Mouse (Mus musculus) embryonic fibroblast, embryonic 13.5 days (primary cell): ENCODE measurements at regions not wholly inside any gene's neighbourhood (a gene's known extent, or its start where the extent isn't known, plus 50 kb on each side); places are given as distances from the start of the nearest gene placed in this dataset.
A peak's percentile ranks its signal among the peaks of the same experiment; 100 is the strongest.

Source experiments
- H3K27ac ChIP-seq: 2 replicates; pipeline ENCODE4 v1.5.1; 2012; ENCODE audit warnings: low read length, control low read depth, inconsistent platforms; ENCODE audit not compliant: insufficient read depth
- H3K4me1 ChIP-seq: 2 replicates; pipeline ENCODE4 v1.6.1; 2011; ENCODE audit warnings: low read length; ENCODE audit not compliant: control insufficient read depth, insufficient read depth
- H3K4me3 ChIP-seq: 2 replicates; pipeline ENCODE4 v1.5.1; 2011; ENCODE audit warnings: mild to moderate bottlenecking, control low read depth, low read length; ENCODE audit not compliant: insufficient read depth
- CTCF ChIP-seq: IDR thresholded peaks from 2 replicates; pipeline ENCODE4 v1.5.1; 2011; ENCODE audit warnings: mild to moderate bottlenecking, control low read depth, low read length, moderate library complexity, borderline replicate concordance; ENCODE audit not compliant: insufficient read depth
- POLR2A ChIP-seq: IDR thresholded peaks from 2 replicates; pipeline ENCODE4 v1.6.1; 2011; ENCODE audit warnings: low read depth, mild to moderate bottlenecking, control low read depth, low read length, moderate library complexity

DNA sequence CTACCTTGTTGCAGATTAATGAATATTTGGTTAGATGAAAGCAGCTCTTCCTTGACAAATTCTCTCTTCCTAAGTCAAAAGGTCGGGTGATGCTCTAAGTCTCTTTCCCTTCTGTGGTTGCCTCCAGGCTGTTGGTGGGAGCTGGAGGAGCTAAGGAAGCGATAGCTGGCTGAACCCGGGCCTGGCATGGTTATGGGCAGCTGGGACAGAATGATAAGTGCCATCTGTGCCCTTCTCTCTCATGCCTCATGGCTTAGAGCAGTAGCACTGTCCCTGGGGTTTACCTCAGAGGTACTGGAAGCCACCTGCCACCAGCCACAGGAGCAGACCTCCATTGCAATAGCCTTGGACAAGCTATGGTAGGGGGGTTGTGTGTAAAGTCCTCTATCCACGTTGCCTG is 228.8 kb upstream of the Gjb5 start:
- no peaks in the 10 kb centered on the region for H3K4me1 ChIP-seq
- H3K4me3 ChIP-seq: no peak overlapping the region
- H3K27ac ChIP-seq: no peak overlapping the region
- TF ChIP-seq POLR2A: no peak
- no peak for TF ChIP-seq CTCF

DNA sequence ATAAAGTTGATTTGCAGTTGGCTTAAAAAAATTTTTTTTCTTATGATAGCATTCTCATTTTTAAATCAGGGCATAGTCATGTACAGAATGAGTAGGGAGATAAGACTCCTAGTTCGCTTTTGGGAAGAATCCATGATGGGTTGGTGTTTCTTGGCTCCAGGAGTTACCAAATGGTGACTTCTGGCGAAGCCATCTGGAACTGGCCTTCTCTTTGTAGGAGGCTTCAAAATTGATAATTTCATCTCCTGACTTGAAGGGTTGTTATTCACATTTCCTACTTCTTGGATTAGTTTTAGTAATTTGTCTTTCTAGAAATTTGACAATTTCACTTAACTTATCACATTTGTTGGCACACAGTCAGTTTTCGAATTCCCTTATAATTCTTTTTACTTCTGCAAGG is 218.5 kb upstream of the Gjb5 start:
- TF ChIP-seq CTCF: no peak
- no peak for TF ChIP-seq POLR2A
- Histone ChIP-seq H3K4me3 (no peak overlapping the region), H3K4me1 (no peaks in the 10 kb centered on the region), H3K27ac (no peak overlapping the region)

DNA sequence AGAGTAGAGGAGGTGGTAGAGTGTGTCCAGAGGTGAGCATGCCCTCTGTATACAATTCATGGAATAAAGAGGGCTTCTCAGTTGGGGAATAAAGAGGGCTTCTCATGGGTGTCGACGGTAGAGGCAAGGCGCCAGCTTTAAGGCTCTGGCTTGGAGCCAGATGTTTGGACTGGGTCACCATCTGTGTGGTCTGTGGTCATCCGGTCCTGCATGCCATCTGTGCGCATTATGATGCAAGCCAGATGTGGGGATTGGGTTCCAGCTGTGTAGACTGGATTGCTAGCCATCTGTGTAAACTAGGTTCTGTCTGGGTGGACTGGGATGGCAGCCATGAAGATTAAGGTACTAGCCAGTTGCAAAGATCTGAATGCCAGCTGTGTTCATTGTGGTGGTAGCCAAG is 204.6 kb upstream of the Gjb5 start:
- Histone ChIP-seq H3K4me1 (no peaks in the 10 kb centered on the region), H3K4me3 (no peak overlapping the region), H3K27ac (no peak overlapping the region)
- TF ChIP-seq POLR2A (no peak), CTCF (no peak)

DNA sequence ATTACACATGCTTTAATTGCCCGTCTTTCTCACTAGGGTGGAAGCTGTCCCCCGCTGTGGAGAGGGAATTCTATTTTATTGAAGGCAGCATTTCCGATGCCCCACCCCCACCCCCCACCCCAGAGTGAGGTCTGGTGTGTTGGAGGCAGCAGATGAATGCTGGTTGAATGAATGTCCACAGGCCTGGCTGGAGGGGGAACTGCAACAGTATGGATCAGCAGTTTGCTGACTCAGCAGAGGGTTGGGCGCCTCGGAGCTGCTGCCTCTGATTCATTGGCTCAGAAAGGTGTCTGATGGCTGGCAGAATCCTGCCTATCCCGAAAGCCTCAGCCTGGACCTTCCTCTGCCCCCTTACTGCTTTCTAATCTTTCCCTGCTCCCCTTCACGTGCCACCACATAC is 200.6 kb upstream of the Gjb5 start:
- TF ChIP-seq CTCF (no peak), POLR2A (no peak)
- Histone ChIP-seq H3K4me1 (no peaks in the 10 kb centered on the region), H3K27ac (no peak overlapping the region), H3K4me3 (no peak overlapping the region)

DNA sequence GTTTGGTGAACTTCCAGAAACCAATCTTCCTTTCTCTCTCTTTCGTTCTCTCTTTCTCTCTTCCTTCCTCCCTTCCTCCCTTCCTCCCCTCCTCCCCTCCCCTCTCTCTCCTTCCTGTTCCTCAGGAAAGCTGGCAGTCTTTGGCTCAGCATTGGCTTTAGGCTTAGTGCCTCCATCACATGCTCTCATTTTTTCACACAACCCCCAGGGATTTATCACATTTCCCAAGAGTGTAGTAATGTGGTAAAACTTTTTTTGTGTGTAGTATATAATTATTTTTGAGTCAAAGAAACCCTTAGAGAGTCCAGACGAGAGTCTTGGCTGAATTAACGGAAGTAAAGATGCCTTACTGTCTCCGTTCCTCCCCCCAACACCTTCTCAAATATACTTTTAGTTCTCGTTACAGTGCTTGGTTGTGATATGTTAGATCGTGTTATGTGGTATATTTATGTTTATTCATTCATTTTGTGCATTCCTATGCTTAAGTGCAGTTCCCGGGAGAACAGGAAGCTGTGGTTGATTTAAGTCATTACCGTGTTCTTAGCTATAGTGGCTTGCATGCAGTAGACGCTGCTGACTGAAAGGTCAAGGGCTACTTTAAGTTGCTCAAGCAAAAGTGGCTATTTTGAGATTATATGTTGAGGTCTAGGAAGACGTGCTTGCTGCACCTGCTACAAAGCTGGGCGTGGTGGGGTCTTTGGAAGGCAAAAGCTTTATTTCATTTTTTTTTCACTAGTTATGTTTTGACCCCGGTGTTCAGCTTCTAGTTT is 194.7 kb upstream of the Gjb5 start:
- Histone ChIP-seq H3K4me3 (no peak overlapping the region), H3K4me1 (no peaks in the 10 kb centered on the region), H3K27ac (no peak overlapping the region)
- no peak for TF ChIP-seq POLR2A
- no peak for TF ChIP-seq CTCF

DNA sequence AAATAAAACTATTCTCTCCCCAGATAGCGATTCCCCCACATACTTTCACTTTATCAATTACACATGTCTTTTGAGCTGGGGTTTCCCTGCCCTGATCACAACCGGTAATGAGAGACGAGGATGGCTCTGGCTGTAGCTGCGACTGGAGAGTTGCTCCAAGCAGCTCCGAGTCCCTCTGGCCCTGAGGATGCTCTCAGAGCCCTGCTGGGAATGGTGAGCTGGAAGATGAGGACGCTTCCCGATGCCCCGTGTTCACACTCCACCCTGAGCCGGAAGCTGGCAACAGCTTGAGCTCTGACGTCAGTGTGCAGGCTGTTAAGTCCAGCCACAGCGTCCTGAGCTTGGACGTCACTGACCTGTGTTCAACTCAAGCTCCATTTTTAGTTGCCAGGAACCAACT is 191.6 kb upstream of the Gjb5 start:
- H3K27ac ChIP-seq: no peak overlapping the region
- H3K4me1 ChIP-seq: no peaks in the 10 kb centered on the region
- no peak for TF ChIP-seq POLR2A
- TF ChIP-seq CTCF: no peak
- peak overlapping the region; percentile 6; the same call in 1 of the 2 replicates for H3K4me3 ChIP-seq

DNA sequence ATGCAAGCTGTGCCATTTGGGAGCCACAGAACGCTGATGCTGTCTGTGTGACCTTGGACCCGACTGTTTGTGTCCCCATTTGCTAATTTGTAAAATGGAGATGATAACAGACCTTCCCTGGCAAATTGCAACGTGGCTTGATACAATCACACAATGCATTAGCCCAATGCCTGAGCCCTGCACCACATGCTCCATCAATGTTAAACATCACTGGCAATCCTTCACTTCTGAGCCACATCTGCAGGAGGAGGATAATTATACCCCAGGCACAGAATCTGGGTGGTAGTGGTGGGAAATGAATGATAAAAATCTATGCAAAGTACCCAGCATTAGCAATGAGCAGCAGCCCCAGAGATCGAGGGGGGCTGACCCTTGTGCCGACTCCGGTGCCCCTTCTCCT is 191.0 kb upstream of the Gjb5 start:
- no peak for TF ChIP-seq CTCF
- TF ChIP-seq POLR2A: no peak
- Histone ChIP-seq H3K27ac (no peak overlapping the region), H3K4me1 (no peaks in the 10 kb centered on the region), H3K4me3 (no peak overlapping the region)

DNA sequence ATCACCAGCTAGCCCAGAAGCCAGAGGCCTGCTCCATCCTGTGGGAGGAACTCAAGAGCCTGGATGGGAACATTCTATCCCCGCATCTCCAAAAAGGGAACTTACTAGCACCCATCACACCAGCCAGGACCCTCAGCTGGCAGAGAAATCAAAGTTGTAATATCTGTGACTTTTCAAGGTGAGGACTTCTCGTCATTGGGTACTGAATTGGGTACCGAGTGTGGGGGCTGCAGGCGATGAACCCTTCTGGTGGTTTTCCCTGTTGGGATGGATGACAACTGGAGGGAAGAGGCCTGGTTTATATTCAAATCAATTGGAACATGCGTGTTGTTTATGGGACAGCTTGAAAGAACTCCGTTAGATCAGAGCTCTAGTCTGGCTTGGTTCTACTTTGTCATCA is 187.1 kb upstream of the Gjb5 start:
- no peak overlapping the region for H3K27ac ChIP-seq
- no peaks in the 10 kb centered on the region for H3K4me1 ChIP-seq
- H3K4me3 ChIP-seq: no peak overlapping the region
- TF ChIP-seq POLR2A (no peak), CTCF (no peak)

DNA sequence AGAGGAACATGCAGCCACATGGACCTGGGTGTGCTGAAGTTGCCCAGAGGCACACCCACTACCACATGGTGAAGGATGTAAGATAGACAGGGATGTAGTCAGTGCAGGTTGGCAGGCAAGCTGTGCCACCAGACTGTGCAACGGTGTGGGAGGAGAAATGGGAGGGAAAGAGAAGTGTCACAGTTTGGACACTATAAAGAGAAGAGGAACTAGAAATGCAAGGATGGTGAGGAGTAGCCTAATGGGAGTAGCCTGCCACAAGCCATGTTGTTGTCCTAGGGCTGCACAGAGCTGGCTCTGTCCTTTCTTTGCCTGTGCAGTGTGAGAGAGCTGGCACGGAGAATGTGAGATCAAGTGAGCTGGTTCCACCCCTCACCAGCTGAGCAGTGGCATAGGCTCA is 185.3 kb upstream of the Gjb5 start:
- Histone ChIP-seq H3K4me1 (no peaks in the 10 kb centered on the region), H3K27ac (no peak overlapping the region)
- TF ChIP-seq CTCF (no peak), POLR2A (no peak)

DNA sequence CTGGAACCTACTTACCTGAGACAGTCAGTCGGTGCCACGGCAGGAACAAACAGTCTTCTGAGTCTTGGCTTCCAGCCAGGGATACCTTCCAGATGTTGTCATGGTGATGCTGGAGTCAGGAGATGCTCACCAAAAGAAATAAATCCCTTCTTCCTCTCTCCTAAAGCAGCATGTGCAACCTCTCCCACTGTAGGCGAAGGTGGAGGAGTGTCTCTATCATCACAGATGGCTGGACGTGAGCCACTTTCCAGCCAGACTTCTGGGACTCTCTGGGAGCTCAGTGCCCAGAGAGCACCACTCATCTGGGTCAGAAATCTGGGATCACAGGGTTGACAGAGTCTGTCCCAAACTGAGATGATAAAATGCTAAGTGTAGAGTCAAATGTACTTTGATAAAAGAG is 184.8 kb upstream of the Gjb5 start:
- no peak overlapping the region for H3K27ac ChIP-seq
- no peaks in the 10 kb centered on the region for H3K4me1 ChIP-seq
- no peak overlapping the region for H3K4me3 ChIP-seq
- TF ChIP-seq POLR2A (no peak), CTCF (no peak)

More for the DNA sequence above, 185.3 kb upstream of the Gjb5 start:
- H3K4me3 ChIP-seq: no peak overlapping the region

DNA sequence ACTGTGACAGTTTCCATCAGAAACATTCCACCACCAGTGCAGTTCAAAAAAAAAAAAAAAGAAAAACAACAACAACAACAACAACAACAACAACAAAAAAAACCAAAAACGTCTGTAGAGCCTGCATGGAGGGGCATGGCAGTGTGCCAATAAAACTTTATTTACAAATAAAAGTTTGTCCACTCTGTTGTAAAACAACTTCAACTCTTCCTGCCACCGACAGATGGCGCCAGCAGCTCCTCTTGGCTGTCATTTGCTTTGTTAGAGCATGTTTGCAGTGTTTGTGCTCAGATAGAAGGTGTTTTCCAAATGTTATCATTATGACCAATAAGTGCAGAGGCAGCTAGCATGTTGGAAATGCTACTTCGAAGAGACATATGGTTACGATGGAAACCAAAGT is 179.0 kb upstream of the Gjb5 start:
- TF ChIP-seq POLR2A: no peak
- 0 out of 2 replicates have a peak, but pooled peaks have one; percentile 7 for TF ChIP-seq CTCF
- Histone ChIP-seq H3K4me3 (no peak overlapping the region), H3K4me1 (no peaks in the 10 kb centered on the region), H3K27ac (no peak overlapping the region)
